Mouse (Mus musculus) kidney, embryonic 14.5 days (tissue): ENCODE results near the gene Ap1ar. TPM values are rescaled to one million over a fixed set of nuclear protein-coding genes. Genes with fewer than 3 reads are reported as not detected.
A peak's percentile ranks its signal among the peaks of the same experiment; 100 is the strongest.

Source experiments
- ATAC-seq: fragments of 200-750 bp; cut with Nextera tagmentation; 2 replicates; pipeline ENCODE4 v1.8.0; 2017; ENCODE audit warnings: moderate number of reproducible peaks, mild to moderate bottlenecking, moderate TSS enrichment, moderate library complexity; ENCODE audit not compliant: low FRiP score, low TSS enrichment
- H3K27ac ChIP-seq: fragments of 300-500 bp; sonication (generic); 2 replicates; pipeline ENCODE4 v1.5.1; 2014; ENCODE audit warnings: low read depth, mild to moderate bottlenecking, low read length, moderate library complexity, mixed read lengths
- H3K27me3 ChIP-seq: fragments of 300-500 bp; sonication (generic); 2 replicates; pipeline ENCODE4 v1.6.1; 2014; ENCODE audit warnings: mild to moderate bottlenecking, low read length; ENCODE audit not compliant: control insufficient read depth, insufficient read depth
- H3K36me3 ChIP-seq: fragments of 300-500 bp; sonication (generic); 2 replicates; pipeline ENCODE4 v1.6.1; 2014; ENCODE audit warnings: low read length, mixed read lengths; ENCODE audit not compliant: control insufficient read depth, insufficient read depth
- H3K4me1 ChIP-seq: fragments of 300-500 bp; sonication (generic); 2 replicates; pipeline ENCODE4 v1.6.1; 2014; ENCODE audit warnings: low read length, mixed read lengths; ENCODE audit not compliant: control insufficient read depth, insufficient read depth
- H3K4me2 ChIP-seq: fragments of 300-500 bp; sonication (generic); replicated peaks from 2 replicates; pipeline ENCODE4 v1.6.1; 2014; ENCODE audit warnings: low read depth, mild to moderate bottlenecking, low read length
- H3K4me3 ChIP-seq: fragments of 300-500 bp; sonication (generic); 2 replicates; pipeline ENCODE4 v1.5.1; 2014; ENCODE audit warnings: mild to moderate bottlenecking, low read length
- H3K9ac ChIP-seq: fragments of 300-500 bp; sonication (generic); 2 replicates; pipeline ENCODE4 v1.6.1; 2014; ENCODE audit warnings: low read depth, mild to moderate bottlenecking, low read length, moderate library complexity
- H3K9me3 ChIP-seq: fragments of 300-500 bp; sonication (generic); 2 replicates; pipeline ENCODE4 v1.6.1; 2016; ENCODE audit warnings: low read length; ENCODE audit not compliant: control insufficient read depth
- WGBS: fragments of 180-500 bp; shearing (Covaris S2); extraction: QIAGEN DNeasy Blood & Tissue Kit; methylation state at CpG from one replicate; pipeline ENCODE4 v1.1.7; 2014; 5-methylcytosine and 5-hydroxymethylcytosine counted together
- polyA plus RNA-seq: library from polyadenylated mRNA; unstranded; fragments of >200 nt; fragmentation: Nextera tagmentation; extraction: Ambion mirVana; gene quantifications from 2 replicates; pipeline ENCODE4 v1.2.1, GENCODE M21; 2014

Ap1ar gene
- polyA plus RNA-seq, 1 experiment from 2014 or later, result 60.9 TPM

GRCm38 (mm10) chr3:127848088-127848808 lies 10.9 kb upstream of the Ap1ar start:
- 86% methylated on average over 11 of the region's 11 CpGs for WGBS
- H3K36me3 ChIP-seq, result no peaks in the 10 kb centered on the region
- no peak overlapping the region for H3K4me3 ChIP-seq
- H3K9ac ChIP-seq, result no peak overlapping the region
- no peaks in the 10 kb centered on the region for H3K4me1 ChIP-seq
- no peak for ATAC-seq
- no peak overlapping the region for H3K4me2 ChIP-seq
- no peaks in the 10 kb centered on the region for H3K27me3 ChIP-seq
- H3K27ac ChIP-seq, result no peak overlapping the region
- no peaks in the 10 kb centered on the region for H3K9me3 ChIP-seq

- Histone ChIP-seq H3K27me3 (no peaks in the 10 kb centered on the region), H3K9ac (no peak overlapping the region), H3K9me3 (no peaks in the 10 kb centered on the region), H3K36me3 (no peaks in the 10 kb centered on the region), H3K4me3 (no peak overlapping the region), H3K27ac (no peak overlapping the region), H3K4me2 (no peak overlapping the region), H3K4me1 (no peaks in the 10 kb centered on the region)
- 74% methylated on average over 5 of the region's 5 CpGs for WGBS
- no peak for ATAC-seq
Measured at GRCm38 (mm10) chr3:127843941-127844327, 6.6 kb upstream of the Ap1ar start.

GRCm38 (mm10) chr3:127843324-127843940 lies 6.1 kb upstream of the Ap1ar start:
- Histone ChIP-seq H3K36me3 (no peaks in the 10 kb centered on the region), H3K27me3 (no peaks in the 10 kb centered on the region), H3K4me1 (no peaks in the 10 kb centered on the region), H3K4me3 (no peak overlapping the region), H3K9me3 (no peaks in the 10 kb centered on the region), H3K9ac (no peak overlapping the region), H3K4me2 (no peak overlapping the region), H3K27ac (no peak overlapping the region)
- ATAC-seq, result no peak
- WGBS, result 79% methylated on average over 2 of the region's 2 CpGs

GRCm38 (mm10) chr3:127841926-127842325 lies 4.6 kb upstream of the Ap1ar start:
- Histone ChIP-seq H3K27ac (no peak overlapping the region), H3K4me1 (no peaks in the 10 kb centered on the region), H3K9me3 (no peaks in the 10 kb centered on the region), H3K9ac (no peak overlapping the region), H3K36me3 (no peaks in the 10 kb centered on the region), H3K27me3 (no peaks in the 10 kb centered on the region), H3K4me2 (no peak overlapping the region), H3K4me3 (no peak overlapping the region)
- 83% methylated on average over 8 of the region's 8 CpGs for WGBS
- ATAC-seq, result no peak

GRCm38 (mm10) chr3:127837972-127838644 lies 785 bp upstream of the Ap1ar start:
- H3K27ac ChIP-seq, result peak overlapping the region; percentile 90
- H3K36me3 ChIP-seq, result no peaks in the 10 kb centered on the region
- H3K9ac ChIP-seq, result peak overlapping the region; percentile 94; the same call in 1 of the 2 replicates
- WGBS, result 31% methylated on average over 8 of the region's 8 CpGs
- H3K4me3 ChIP-seq, result peak overlapping the region; percentile 83
- ATAC-seq, result peak; percentile 26
- H3K4me2 ChIP-seq, result peak overlapping the region; percentile 61
- no peaks in the 10 kb centered on the region for H3K9me3 ChIP-seq
- no peaks in the 10 kb centered on the region for H3K27me3 ChIP-seq
- H3K4me1 ChIP-seq, result peaks cover 6% of the 10 kb centered on the region; the same call in 1 of the 2 replicates

GRCm38 (mm10) chr3:127836798-127837153 lies 547 bp downstream of the Ap1ar start:
- no peaks in the 10 kb centered on the region for H3K36me3 ChIP-seq
- H3K27me3 ChIP-seq, result no peaks in the 10 kb centered on the region
- peak overlapping the region; percentile 61 for H3K4me2 ChIP-seq
- no peak; the same call in 1 of the 2 replicates for ATAC-seq
- H3K4me1 ChIP-seq, result peaks cover 6% of the 10 kb centered on the region; the same call in 1 of the 2 replicates
- peak overlapping the region; percentile 83 for H3K4me3 ChIP-seq
- H3K27ac ChIP-seq, result peak overlapping the region; percentile 74
- peak overlapping the region; percentile 94 for H3K9ac ChIP-seq
- H3K9me3 ChIP-seq, result no peaks in the 10 kb centered on the region
- 0% methylated on average over 11 of the region's 17 CpGs for WGBS

GRCm38 (mm10) chr3:127835594-127835993 lies 1.7 kb downstream of the Ap1ar start:
- no peak for ATAC-seq
- Histone ChIP-seq H3K4me1 (peaks cover 6% of the 10 kb centered on the region; the same call in 1 of the 2 replicates), H3K9me3 (no peaks in the 10 kb centered on the region), H3K27me3 (no peaks in the 10 kb centered on the region), H3K36me3 (no peaks in the 10 kb centered on the region; the same call in 1 of the 2 replicates), H3K9ac (no peak overlapping the region), H3K27ac (no peak overlapping the region), H3K4me3 (peak overlapping the region; percentile 83; the same call in 1 of the 2 replicates), H3K4me2 (no peak overlapping the region)
- WGBS, result 88% methylated on average over 6 of the region's 6 CpGs

- Histone ChIP-seq H3K9me3 (no peaks in the 10 kb centered on the region), H3K27ac (no peak overlapping the region), H3K9ac (no peak overlapping the region), H3K4me3 (no peak overlapping the region), H3K4me2 (no peak overlapping the region), H3K36me3 (no peaks in the 10 kb centered on the region; the same call in 1 of the 2 replicates), H3K4me1 (peaks cover 6% of the 10 kb centered on the region; the same call in 1 of the 2 replicates), H3K27me3 (no peaks in the 10 kb centered on the region)
- ATAC-seq, result no peak
- WGBS, result 80% methylated on average over 4 of the region's 4 CpGs
Measured at GRCm38 (mm10) chr3:127834040-127834439, 3.3 kb downstream of the Ap1ar start.

- Histone ChIP-seq H3K4me2 (no peak overlapping the region), H3K9me3 (no peaks in the 10 kb centered on the region), H3K4me1 (peaks cover 17% of the 10 kb centered on the region), H3K9ac (no peak overlapping the region), H3K27ac (no peak overlapping the region), H3K27me3 (no peaks in the 10 kb centered on the region), H3K36me3 (no peaks in the 10 kb centered on the region; the same call in 1 of the 2 replicates), H3K4me3 (no peak overlapping the region)
- ATAC-seq, result no peak
- 55% methylated on average over 6 of the region's 6 CpGs for whole genome bisulfite sequencing
Measured at GRCm38 (mm10) chr3:127831079-127831478, 6.2 kb downstream of the Ap1ar start.
